Mouse (Mus musculus): ENCODE data around the gene Zfhx2. TPM values are rescaled to one million over a fixed set of nuclear protein-coding genes. Genes with fewer than 3 reads are reported as not detected.

The Zfhx2 gene
- 2.9 and 3.1 TPM in 2 replicates for polyA plus RNA-seq (2014; fragmentation: Nextera tagmentation; extraction: Ambion mirVana)

DNA sequence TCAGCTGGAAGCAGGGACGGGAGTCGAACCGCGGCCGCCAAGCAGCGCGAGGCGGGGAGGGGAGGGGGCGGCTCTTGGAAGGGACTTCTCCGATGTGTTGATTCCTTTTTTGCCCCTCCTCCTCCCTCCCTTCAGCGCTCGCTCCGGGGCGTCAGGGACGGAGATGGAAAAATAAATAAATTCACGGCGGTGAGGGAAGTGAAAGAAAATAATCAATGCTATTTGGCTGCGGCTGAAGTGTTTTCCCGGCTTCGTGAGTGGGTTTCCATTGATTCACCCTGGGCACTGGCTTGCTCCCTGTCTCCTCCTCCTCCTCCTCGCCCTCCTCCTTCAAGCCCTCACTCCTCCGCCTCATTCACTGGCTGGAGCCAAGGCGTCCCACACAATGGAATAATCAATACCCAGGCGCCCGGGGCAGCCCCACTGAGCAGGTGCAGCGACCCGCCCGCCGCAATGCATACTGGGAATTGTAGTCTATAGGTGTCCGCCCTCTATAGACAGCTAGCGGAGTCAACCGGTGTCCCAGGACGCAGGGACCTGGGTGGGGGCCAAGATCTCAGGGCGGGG is at the start of gene Zfhx2:
Gene Zfhx2 (minus strand): TSS at position 314 of the 567 bp plus-strand sequence.
- H3K4me2 ChIP-seq, result peak within 1 kb of the TSS; percentile 90
- peak within 1 kb of the TSS; percentile 74 for H3K9ac ChIP-seq (ENCODE audit: low read depth, low read length)
- no peaks in the 10 kb centered on the region for H3K27me3 ChIP-seq (ENCODE audit: control insufficient read depth, insufficient read depth, low read length)
- H3K4me3 ChIP-seq (ENCODE audit: low read depth, low read length), result peak within 1 kb of the TSS; percentile 63
- peaks cover 42% of the 10 kb centered on the region for H3K4me1 ChIP-seq (ENCODE audit: control insufficient read depth, insufficient read depth, low read length)
- WGBS (ENCODE audit: insufficient replicate concordance), result 1% methylated on average over 34 of the region's 34 CpGs
- ATAC-seq (replicated peaks; ENCODE audit: insufficient number of reproducible peaks, low FRiP score, low TSS enrichment), result peak; percentile 85
- no peaks in the 10 kb centered on the region for H3K9me3 ChIP-seq (replicated peaks; ENCODE audit: control insufficient read depth, low read length)
- no peaks in the 10 kb centered on the region for H3K36me3 ChIP-seq (ENCODE audit: control insufficient read depth, insufficient read depth, low read length)
- peak within 1 kb of the TSS; percentile 70 for H3K27ac ChIP-seq (ENCODE audit: low read depth, low read length)

DNA sequence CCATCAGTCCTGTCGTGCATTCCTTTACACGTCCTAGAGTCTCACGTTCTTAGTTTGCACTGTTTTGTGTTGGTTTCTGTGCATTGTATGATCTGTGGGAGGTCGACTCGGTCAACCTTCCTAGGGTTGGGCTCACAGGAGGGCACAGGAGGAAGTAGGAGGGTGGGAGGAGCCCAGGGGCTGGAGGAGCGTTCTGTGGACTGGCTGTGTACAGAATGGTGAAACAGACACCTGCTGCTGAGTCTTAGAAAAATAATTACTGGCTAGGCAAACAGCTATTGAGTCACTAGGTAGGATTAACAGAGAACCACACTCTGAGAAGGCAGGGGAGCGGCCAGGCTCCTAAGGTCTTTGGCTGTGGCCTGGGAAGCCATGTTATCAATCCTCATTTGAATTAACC is 47.2 kb upstream of the Zfhx2 start:
- Histone ChIP-seq H3K9me3 (replicated peaks; ENCODE audit: control insufficient read depth, low read length) (no peaks in the 10 kb centered on the region), H3K27ac (ENCODE audit: low read depth, low read length) (no peak overlapping the region), H3K27me3 (ENCODE audit: control insufficient read depth, insufficient read depth, low read length) (no peaks in the 10 kb centered on the region), H3K4me3 (ENCODE audit: low read depth, low read length) (no peak overlapping the region), H3K4me2 (no peak overlapping the region), H3K9ac (ENCODE audit: low read depth, low read length) (no peak overlapping the region), H3K4me1 (ENCODE audit: control insufficient read depth, insufficient read depth, low read length) (no peaks in the 10 kb centered on the region), H3K36me3 (ENCODE audit: control insufficient read depth, insufficient read depth, low read length) (no peaks in the 10 kb centered on the region)
- 60% methylated on average over 7 of the region's 7 CpGs for WGBS (ENCODE audit: insufficient replicate concordance)
- no peak for ATAC-seq (replicated peaks; ENCODE audit: insufficient number of reproducible peaks, low FRiP score, low TSS enrichment)

DNA sequence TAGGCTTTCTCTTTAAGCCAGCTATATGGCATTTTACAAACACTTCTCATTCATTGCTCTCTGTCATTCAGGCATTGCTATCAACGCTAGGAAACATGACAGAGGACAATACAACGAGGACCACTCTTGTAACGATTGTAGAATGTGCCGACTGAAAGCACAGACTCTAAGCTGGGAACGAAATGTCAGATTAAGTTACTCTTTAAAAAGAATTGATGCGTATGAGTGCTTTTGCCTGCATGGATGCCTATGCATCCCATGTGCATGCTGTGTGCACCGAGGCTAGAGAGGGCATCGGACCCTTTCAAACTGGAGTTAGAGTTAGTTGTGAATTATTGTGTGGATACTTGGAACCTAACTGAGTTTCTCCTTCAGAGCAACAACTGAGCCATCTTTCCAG is 43.6 kb upstream of the Zfhx2 start:
- H3K4me2 ChIP-seq, result no peak overlapping the region
- ATAC-seq (replicated peaks; ENCODE audit: insufficient number of reproducible peaks, low FRiP score, low TSS enrichment), result no peak
- H3K27me3 ChIP-seq (ENCODE audit: control insufficient read depth, insufficient read depth, low read length), result no peaks in the 10 kb centered on the region
- H3K27ac ChIP-seq (ENCODE audit: low read depth, low read length), result no peak overlapping the region
- no peaks in the 10 kb centered on the region for H3K36me3 ChIP-seq (ENCODE audit: control insufficient read depth, insufficient read depth, low read length)
- no peak overlapping the region for H3K4me3 ChIP-seq (ENCODE audit: low read depth, low read length)
- H3K9me3 ChIP-seq (replicated peaks; ENCODE audit: control insufficient read depth, low read length), result no peaks in the 10 kb centered on the region
- WGBS (ENCODE audit: insufficient replicate concordance), result 66% methylated on average over 8 of the region's 8 CpGs
- H3K4me1 ChIP-seq (ENCODE audit: control insufficient read depth, insufficient read depth, low read length), result no peaks in the 10 kb centered on the region
- no peak overlapping the region for H3K9ac ChIP-seq (ENCODE audit: low read depth, low read length)

DNA sequence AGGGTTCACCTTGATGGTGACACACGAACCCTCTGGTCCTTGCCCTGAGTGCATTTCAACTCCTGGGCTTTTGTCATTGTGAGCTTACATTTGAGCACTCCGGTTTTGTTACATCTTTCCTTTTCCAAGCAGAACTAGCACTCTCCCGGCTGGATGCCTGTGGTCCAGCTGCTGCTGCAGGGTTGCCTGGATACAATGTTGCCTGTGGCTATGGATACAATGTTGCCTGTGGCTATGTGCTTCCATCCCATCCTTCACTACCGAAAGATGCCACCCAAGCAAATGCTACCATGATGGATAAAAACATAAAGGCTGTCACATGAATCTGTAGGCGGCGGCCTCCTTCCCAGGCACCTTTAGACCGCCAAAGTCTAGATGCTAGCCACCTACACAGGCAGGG is 34.4 kb upstream of the Zfhx2 start:
- no peaks in the 10 kb centered on the region for H3K27me3 ChIP-seq (ENCODE audit: control insufficient read depth, insufficient read depth, low read length)
- H3K36me3 ChIP-seq (ENCODE audit: control insufficient read depth, insufficient read depth, low read length), result no peaks in the 10 kb centered on the region
- ATAC-seq (replicated peaks; ENCODE audit: insufficient number of reproducible peaks, low FRiP score, low TSS enrichment), result no peak
- H3K9ac ChIP-seq (ENCODE audit: low read depth, low read length), result no peak overlapping the region
- no peaks in the 10 kb centered on the region for H3K9me3 ChIP-seq (replicated peaks; ENCODE audit: control insufficient read depth, low read length)
- 81% methylated on average over 7 of the region's 7 CpGs for WGBS (ENCODE audit: insufficient replicate concordance)
- H3K27ac ChIP-seq (ENCODE audit: low read depth, low read length), result no peak overlapping the region
- H3K4me3 ChIP-seq (ENCODE audit: low read depth, low read length), result no peak overlapping the region
- no peak overlapping the region for H3K4me2 ChIP-seq
- peaks cover 4% of the 10 kb centered on the region; the same call in 1 of the 2 replicates for H3K4me1 ChIP-seq (ENCODE audit: control insufficient read depth, insufficient read depth, low read length)

DNA sequence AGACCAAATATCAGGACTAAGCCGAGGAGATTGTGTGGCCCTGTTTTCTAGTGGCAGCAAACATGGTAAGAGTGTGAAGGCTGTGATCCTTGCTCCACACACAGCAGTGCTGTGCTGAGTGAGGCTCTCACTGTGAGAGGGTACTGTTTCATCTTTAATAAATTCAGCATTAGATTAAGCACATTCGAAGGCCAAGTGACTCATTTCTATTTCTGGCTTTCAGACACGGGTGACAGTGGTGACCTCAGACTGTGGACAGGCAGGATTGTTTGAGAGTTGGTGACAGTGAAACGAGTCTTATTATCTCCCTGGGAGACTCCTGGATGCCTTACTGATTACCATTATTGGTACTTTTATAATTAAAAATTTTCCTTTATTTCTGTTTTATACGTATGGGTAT is 33.6 kb upstream of the Zfhx2 start:
- WGBS (ENCODE audit: insufficient replicate concordance), result 64% methylated on average over 5 of the region's 5 CpGs
- ATAC-seq (replicated peaks; ENCODE audit: insufficient number of reproducible peaks, low FRiP score, low TSS enrichment), result no peak
- Histone ChIP-seq H3K27me3 (ENCODE audit: control insufficient read depth, insufficient read depth, low read length) (no peaks in the 10 kb centered on the region), H3K9ac (ENCODE audit: low read depth, low read length) (no peak overlapping the region), H3K4me3 (ENCODE audit: low read depth, low read length) (no peak overlapping the region), H3K9me3 (replicated peaks; ENCODE audit: control insufficient read depth, low read length) (no peaks in the 10 kb centered on the region), H3K36me3 (ENCODE audit: control insufficient read depth, insufficient read depth, low read length) (no peaks in the 10 kb centered on the region), H3K27ac (ENCODE audit: low read depth, low read length) (no peak overlapping the region), H3K4me2 (no peak overlapping the region), H3K4me1 (ENCODE audit: control insufficient read depth, insufficient read depth, low read length) (peaks cover 4% of the 10 kb centered on the region; the same call in 1 of the 2 replicates)

DNA sequence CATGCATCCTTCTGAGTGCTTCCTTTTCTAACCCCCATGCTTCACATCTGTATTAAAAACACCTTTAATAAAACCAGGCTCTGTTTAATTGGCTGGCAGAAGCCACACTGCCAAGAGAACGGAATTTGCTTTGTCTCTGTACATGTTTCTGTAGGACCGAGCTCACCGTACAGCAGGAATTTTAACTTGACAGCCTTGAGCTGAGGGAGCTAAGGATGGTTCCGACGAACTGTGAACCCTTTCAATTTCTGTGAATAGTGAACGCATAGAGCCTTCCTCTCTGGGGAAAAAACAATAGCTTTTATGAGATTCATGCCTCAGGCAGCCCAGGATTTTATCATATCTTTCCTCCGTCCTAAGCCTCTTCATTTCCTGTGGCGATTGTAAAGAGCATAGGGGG is 30.2 kb upstream of the Zfhx2 start:
- Histone ChIP-seq H3K9ac (ENCODE audit: low read depth, low read length) (no peak overlapping the region), H3K27ac (ENCODE audit: low read depth, low read length) (0 out of 2 replicates have a peak overlapping the region, but pooled peaks have one; percentile 10)

DNA sequence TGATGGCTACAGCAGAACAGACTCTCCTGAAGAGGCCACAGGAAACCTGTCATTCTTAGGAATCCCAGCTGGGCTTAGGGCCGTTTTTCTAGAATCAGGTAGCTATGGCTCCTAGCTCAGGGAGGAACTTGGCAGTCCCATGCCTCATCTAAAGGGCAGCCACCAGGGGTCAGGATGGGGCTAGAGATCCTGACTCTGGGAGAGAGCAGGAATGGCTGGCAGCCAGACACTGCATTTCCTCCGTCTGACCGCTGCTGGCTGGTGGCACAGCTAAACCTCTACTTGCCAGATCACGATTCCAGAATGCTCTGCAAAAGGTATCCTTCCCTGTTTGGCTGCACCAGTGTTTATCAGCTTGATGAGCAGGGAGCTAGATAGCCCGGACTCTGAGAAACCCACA is 29.8 kb upstream of the Zfhx2 start:
- Histone ChIP-seq H3K4me2 (peak overlapping the region; percentile 50), H3K4me1 (ENCODE audit: control insufficient read depth, insufficient read depth, low read length) (peaks cover 5% of the 10 kb centered on the region; the same call in 1 of the 2 replicates), H3K9ac (ENCODE audit: low read depth, low read length) (no peak overlapping the region), H3K9me3 (replicated peaks; ENCODE audit: control insufficient read depth, low read length) (no peaks in the 10 kb centered on the region), H3K4me3 (ENCODE audit: low read depth, low read length) (0 out of 2 replicates have a peak overlapping the region, but pooled peaks have one; percentile 8), H3K36me3 (ENCODE audit: control insufficient read depth, insufficient read depth, low read length) (no peaks in the 10 kb centered on the region), H3K27me3 (ENCODE audit: control insufficient read depth, insufficient read depth, low read length) (peaks cover 10% of the 10 kb centered on the region), H3K27ac (ENCODE audit: low read depth, low read length) (no peak overlapping the region)
- peak; percentile 76 for ATAC-seq (replicated peaks; ENCODE audit: insufficient number of reproducible peaks, low FRiP score, low TSS enrichment)
- WGBS (ENCODE audit: insufficient replicate concordance), result 8% methylated on average over 5 of the region's 5 CpGs

More for the DNA sequence above, 30.2 kb upstream of the Zfhx2 start:
- H3K4me3 ChIP-seq (ENCODE audit: low read depth, low read length), result 0 out of 2 replicates have a peak overlapping the region, but pooled peaks have one; percentile 8
- H3K9me3 ChIP-seq (replicated peaks; ENCODE audit: control insufficient read depth, low read length), result no peaks in the 10 kb centered on the region
- peaks cover 4% of the 10 kb centered on the region; the same call in 1 of the 2 replicates for H3K4me1 ChIP-seq (ENCODE audit: control insufficient read depth, insufficient read depth, low read length)
- ATAC-seq (replicated peaks; ENCODE audit: insufficient number of reproducible peaks, low FRiP score, low TSS enrichment), result 0 out of 2 replicates have a peak, but pooled peaks have one; percentile 7
- peak overlapping the region; percentile 50 for H3K4me2 ChIP-seq
- peaks cover 6% of the 10 kb centered on the region for H3K27me3 ChIP-seq (ENCODE audit: control insufficient read depth, insufficient read depth, low read length)
- 44% methylated on average over 8 of the region's 8 CpGs for WGBS (ENCODE audit: insufficient replicate concordance)
- H3K36me3 ChIP-seq (ENCODE audit: control insufficient read depth, insufficient read depth, low read length), result no peaks in the 10 kb centered on the region

DNA sequence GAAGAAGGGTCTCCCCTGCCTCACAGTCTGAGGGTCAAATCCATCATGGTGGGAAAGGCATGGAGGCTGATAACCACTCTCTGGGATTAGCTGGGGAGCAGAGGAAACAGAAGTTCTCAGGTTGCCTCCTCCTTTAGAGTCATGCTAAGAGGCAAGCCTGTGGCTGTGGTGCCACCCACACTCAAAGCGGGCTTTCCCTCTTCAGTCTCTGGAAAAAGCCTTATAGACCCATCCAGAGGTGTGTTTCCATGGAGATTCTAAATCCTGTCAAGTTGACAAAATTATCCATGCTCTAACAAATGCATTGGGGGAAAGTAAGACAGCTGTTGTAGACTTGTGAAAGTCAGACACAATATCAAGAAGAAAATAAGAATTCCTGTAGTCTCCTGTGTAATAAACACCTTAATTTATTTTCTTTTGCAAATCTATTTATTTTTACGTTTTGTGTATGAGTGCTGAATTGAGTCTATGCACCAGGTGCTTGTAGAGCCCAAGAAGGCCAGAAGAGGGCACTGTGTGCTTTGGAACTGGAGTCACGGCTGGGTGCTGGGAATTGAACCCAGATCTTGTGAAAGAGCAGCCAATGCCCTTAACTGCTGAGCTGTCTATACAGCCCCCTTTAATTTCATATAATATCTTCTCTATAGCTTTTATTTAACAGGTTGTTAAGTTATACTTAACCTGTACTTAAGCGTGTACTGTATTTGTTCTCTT is 27.5 kb upstream of the Zfhx2 start:
- 69% methylated on average over 4 of the region's 4 CpGs for whole genome bisulfite sequencing (ENCODE audit: insufficient replicate concordance)

More for the DNA sequence above, 27.5 kb upstream of the Zfhx2 start:
- Histone ChIP-seq H3K4me2 (no peak overlapping the region), H3K27me3 (ENCODE audit: control insufficient read depth, insufficient read depth, low read length) (peaks cover 34% of the 10 kb centered on the region), H3K9me3 (replicated peaks; ENCODE audit: control insufficient read depth, low read length) (no peaks in the 10 kb centered on the region), H3K4me3 (ENCODE audit: low read depth, low read length) (no peak overlapping the region), H3K4me1 (ENCODE audit: control insufficient read depth, insufficient read depth, low read length) (peaks cover 20% of the 10 kb centered on the region), H3K9ac (ENCODE audit: low read depth, low read length) (no peak overlapping the region), H3K27ac (ENCODE audit: low read depth, low read length) (no peak overlapping the region), H3K36me3 (ENCODE audit: control insufficient read depth, insufficient read depth, low read length) (no peaks in the 10 kb centered on the region)
- no peak for ATAC-seq (replicated peaks; ENCODE audit: insufficient number of reproducible peaks, low FRiP score, low TSS enrichment)

Data from heart, embryonic 11.5 days (tissue).